Mouse (Mus musculus) cerebral cortex, adult 2 months (tissue): Measurements from ENCODE around the gene Vamp8.

Source experiments
- WGBS: fragments of 180-500 bp; shearing (Covaris S2); methylation state at CpG from one replicate; pipeline ENCODE4 v1.1.7; 2018; 5-methylcytosine and 5-hydroxymethylcytosine counted together

The Vamp8 gene

DNA sequence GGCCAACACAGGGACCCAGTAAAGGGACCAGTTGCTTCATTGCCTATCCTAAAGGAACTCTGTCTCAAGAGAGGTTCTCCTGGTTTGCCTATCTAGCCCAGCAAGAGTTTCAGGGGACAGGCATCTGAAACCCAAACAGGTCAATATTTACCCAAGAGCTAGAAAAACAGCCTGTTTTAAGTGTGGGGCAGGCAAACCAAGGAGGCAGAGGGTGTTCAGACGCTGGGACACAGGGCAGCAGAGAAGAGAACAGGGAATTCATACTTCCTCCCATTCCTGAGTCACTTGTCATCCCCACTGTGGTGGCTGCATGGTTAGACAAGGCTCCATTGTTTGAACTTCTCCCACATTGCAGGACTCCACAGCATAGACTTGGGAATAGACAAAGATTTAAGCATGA lies 18.9 kb downstream of the Vamp8 start:
- WGBS: 38% methylated on average over 1 of the region's 1 CpGs

DNA sequence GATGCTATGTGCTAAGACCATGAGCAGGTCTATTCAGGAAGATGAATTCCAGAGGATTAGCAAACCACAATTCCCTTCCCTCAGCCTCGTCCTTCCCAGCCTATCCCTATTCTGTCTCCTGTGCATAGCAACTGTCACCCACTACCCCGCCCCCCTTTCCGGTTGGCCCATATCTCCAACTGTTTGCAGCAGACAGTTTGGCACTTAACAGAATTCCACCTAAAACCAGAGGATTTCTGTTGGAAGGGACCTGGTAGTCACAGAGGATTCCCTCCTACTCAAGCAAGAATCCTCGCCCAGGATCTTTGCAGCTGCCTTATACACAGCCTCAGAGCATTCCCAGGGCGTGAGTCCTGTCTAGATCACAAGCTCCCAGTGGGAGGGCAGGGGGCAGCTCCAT lies 19.4 kb downstream of the Vamp8 start:
- WGBS: 41% methylated on average over 5 of the region's 5 CpGs

DNA sequence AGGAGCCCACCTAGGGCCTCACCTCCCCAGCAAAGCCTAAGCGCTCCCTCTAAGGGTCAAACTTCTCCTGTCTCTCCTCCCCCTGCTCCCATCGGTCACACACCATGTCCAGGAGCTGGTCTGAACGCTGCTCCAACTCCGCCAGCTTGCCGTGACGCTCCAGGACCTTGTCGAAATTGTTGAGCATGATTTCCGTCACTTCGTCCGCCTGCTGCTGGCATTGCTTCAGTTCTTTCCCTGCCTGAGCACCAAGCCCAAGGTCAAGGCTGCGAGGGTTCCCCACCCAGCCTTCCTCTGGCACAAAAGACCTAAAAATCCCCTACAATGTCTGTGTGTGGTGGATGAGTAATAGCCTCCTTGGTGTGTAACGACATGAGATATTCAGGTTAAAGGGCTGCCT lies 20.4 kb downstream of the Vamp8 start:
- WGBS: 86% methylated on average over 12 of the region's 12 CpGs

DNA sequence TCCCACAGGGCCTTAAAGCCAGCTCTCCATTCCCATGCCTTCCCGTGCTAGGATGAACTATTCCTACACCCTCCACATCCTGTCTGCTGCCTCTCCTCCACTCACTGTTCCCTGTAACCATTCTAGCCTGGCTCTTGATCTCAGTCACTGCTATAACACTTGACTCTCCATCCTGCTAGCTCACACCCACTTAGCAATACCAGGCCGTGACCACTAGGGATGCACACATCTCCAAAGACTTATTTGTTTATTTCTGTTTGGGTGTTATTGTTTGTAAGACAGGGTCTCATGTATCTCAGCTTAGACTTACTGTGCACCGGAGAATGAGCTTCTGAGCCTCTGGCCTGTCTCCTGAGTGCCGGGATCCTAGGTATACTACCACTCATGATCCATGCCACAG lies 20.9 kb downstream of the Vamp8 start:
- 83% methylated on average over 4 of the region's 4 CpGs for WGBS

DNA sequence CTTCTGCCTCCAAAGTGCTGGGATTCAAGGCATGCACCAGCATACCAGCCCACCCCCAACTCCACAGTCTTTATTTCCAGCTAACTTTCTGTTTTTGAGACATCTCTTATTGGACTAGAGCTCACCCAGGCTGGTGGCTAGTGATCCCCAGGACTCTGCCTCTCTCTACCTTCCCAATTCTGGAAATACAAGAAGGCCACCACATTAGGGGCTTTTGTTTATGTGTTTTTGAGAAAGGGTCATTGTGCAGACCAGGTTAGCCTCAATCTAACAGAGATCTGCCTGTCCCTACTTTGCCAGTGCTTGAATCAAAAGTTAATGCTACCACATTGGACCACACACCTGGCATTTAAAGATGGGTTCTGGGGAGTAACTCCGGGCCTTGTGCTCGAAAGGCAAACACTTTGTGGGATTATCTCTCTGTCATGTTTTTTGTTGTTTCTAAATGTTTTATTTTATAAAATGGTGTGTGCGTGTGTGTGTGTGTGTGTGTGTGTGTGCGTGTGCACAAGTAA lies 23.0 kb downstream of the Vamp8 start:
- WGBS: 78% methylated on average over 4 of the region's 4 CpGs

DNA sequence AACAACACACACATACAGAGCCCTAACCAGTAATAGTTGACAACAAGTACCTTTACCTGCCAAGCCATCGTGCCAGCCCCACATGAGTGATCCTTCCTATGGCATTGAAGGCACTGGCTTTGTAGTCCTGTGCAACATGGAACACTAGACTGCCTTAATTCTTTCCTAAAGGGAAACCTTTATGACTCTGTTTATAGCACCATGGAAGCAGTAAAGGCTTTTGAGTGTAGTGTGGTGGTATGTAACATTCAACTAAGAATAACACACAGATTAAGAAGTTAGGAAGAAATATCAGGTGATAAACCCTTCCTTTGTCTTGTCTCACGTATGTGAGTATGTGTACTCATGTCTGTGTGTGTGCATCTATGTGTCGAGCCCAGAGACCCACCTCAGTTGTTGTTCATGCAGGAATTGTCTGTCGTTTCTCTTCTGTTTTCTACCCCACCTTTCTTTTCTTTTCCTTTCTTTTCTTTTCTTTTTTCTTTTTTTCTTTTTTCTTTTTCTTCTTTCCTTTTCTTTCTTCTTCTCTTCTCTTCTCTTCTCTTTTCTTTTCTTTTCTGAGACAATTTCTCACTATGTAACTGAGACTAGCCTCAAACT lies 23.6 kb downstream of the Vamp8 start, which contains the start of gene Rnf181:
Rnf181 (minus strand) TSS at position 113 of the 600 bp plus-strand sequence.
- WGBS: 86% methylated on average over 4 of the region's 4 CpGs

DNA sequence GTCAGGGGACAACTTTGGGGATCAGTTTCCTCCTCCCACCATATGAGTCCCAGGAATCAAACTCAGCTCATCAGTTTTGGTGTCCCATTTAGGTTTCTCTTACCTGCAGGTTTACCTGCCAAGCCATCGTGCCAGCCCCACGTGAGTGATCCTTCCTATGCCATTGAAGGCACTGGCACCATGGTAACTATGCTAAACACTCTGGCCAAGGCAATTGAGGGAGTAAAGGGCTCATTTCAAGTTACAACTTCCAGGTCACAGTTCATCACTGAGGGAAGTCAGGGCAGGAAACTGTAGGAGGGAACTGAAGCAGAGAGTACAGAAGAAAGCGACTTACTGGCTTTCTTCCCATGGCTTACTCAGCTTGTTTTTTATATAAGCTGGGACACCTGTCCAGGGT lies 24.2 kb downstream of the Vamp8 start:
- WGBS: 61% methylated on average over 3 of the region's 3 CpGs

DNA sequence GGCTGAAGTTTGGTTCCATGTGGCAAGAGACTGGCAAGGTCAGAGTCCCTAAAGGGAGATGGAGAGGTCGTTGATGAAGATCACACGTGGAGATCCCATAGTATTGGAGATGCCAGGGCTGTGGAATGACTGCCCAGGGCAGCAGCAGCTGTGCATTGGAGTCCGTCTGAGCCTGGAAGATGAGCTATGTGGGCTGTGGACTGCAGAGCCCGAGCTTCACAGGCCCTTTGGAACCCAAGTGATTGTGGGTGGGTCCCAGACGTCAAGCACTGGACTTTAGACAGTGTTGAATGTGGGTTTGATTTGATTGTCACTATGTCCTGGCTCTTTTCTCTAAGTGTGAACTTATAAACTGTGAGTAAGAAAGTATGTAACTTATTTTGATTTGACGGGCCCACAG lies 25.5 kb downstream of the Vamp8 start:
- 68% methylated on average over 6 of the region's 6 CpGs for WGBS

DNA sequence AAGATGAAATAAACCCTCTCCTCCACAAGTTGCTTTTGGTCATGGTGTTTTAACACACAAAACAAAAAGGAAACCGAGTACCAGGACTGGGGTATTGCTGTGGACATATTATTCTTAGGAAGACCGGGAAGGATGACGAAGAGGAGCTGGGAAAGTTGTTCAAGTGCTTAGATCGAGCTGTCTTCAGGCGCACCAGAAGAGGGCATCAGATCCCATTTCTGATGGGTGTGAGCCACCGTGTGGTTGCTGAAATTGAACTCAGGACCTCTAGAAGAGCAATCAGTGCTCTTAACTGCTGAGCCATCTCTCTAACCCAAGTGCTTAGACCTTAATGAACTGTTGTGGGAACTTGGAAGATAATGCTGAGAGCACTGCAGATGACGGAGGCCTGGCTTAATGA lies 26.5 kb downstream of the Vamp8 start:
- WGBS: 41% methylated on average over 7 of the region's 7 CpGs

DNA sequence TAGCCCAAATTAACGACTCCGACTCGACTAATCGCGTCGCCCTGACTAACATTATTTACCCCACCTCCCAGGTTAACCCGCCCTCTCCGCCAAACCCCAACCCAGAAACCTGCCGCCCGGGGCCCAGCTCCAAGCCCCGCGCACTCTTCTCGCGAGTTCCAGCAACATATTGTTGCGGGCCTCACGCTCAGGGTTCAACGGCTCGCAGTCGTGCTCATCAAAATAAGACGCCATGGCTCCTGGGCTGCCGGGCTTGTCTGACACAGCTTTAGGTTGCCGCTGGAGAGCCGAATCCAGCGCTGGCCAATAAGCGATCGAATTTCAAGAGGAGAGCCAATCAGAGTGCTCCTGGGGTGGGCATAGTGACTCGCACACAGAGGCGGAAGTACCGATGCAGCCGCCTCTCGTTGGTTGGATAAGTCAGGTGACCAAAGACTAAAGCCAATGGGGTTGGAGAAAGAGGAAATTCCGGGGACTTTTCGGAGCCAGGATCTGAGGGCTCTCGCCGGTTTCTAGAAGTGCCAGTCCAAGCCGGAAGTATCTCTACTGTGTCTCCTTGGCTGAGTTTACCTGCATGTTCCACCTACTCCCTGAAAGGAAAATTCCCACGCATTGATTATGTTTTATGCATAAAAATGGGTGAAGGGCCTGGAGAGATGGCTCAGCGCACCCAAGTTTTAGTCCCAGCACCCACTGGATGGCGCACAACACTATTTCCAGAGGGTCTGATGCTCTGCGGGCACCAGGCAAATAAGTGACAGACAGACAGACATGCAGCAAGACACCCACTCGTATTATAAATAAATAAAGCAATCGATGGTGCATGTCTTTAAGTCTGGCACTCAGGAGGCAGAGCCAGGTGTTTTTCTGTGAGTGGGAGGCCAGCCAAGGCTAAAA lies 28.1 kb downstream of the Vamp8 start:
- WGBS: under 1% methylated on average over 42 of the region's 42 CpGs

DNA sequence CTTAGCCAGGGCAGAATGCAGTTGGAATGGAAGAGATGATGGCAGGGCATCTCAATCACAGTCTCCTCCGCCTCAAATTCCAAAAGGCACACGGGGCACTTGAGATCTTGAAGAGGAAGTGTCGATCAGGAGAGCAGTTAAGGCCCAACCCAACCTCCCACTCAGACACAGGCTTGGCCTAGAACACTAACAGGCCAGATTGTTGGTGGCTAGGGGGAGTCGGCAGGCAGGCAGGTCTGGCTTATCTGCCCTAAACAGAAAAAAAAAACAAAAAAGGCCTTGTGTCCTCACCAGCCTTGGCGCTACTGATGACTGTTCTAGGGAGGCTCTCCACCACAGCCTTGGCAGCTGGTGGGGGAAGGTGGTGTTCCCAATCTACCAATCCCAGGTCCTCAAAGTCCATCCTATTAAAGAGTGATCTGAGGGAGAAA lies 29.4 kb downstream of the Vamp8 start:
- WGBS: 47% methylated on average over 5 of the region's 5 CpGs

DNA sequence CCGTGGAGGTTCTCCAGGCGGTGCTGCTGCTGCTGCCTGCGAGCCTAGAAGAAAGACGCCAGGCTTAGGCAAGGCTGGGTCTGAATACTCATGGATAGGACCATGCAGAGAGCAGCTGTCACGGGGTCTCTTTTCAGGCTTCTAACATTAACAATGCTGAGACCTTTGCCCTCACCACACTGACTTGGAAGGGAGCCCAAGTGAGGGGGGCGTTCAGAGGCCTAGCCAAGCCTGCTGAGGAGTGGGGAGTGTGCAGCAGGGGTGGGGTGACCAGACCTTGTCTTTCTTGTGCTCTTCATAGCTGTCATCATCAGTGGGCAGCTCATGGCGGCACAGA lies 29.9 kb downstream of the Vamp8 start:
- WGBS: 57% methylated on average over 7 of the region's 7 CpGs

DNA sequence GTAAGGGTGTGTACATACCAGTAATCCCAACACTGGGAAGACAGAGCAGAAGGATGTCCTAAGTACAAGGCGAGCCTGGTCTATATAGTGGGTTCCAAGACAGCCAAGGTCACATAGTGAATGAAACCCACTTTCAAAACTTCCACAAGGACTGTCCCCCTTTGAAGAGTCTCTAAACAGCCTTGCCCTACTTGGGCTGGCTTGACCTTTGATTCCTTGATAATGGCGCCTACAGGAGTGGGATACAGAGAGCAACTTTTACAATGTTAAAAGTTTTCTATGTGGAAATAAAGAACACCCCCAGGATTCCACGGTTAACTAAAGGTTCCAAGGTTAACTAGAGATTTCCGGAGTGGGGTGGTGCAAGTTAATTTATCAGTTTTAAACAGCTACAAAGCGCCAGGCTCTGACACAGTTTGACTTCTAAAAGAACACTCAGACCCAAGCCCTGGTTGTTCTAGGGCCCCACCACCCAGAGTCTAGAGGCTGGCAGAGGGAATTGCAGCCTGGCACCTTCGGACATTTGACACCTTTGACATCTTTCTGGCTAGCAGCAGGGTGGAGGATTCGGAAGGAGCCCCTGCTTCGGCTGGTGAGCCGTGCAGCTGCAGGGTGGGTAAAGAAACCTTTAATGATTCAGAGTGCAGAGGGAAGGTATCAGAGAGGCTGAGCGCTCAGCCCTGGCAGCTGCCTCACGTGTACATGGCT lies 30.5 kb downstream of the Vamp8 start:
- 71% methylated on average over 11 of the region's 11 CpGs for WGBS

DNA sequence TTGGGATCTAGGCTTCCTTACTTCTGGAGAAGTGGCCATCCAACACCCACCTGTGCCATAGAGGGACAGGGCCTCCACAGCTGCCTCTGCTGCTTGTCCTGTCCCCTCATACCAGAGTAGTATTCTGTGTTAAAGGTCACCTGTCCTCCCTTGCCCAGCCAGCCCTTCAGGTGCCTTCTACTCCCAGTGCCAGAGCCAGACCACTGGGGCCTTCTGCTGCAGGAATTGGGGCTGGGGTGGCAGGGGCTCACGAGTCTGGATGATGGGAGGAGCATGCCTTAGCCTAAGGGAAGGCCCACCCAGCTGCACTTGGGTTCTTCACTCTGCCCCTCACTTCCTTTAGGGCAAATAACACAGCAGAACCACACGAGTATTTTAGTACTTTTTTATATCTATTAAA lies 31.2 kb downstream of the Vamp8 start:
- WGBS: 43% methylated on average over 2 of the region's 2 CpGs

DNA sequence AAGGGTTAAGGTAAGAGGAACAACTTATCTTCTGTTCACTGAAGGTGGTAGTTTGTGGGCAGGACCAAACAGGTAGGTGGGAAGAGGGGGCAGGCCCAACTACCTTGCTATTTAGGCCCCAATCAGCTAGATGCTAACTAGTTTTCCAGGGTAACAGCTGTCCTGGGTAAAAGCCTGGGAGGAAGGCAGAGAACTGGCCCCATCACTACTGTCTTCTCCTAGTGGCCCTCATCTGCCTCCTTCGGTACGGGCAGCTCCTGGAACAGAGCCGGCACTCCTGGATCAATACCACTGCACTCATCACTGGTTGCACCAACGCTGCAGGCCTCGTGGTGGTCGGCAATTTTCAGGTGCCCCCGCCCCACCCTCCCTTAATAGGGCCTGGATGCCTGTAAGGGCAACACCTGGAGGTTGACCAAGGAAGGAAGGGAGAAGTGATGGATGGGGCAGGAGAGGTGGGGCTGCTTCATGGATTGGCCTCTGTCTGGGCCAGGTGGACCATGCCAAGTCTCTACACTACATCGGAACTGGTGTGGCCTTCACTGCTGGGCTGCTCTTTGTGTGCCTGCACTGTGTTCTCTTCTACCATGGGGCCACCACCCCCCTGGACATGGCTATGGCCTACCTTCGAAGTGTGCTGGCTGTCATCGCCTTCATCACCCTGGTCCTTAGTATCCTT lies 32.3 kb downstream of the Vamp8 start:
- 90% methylated on average over 10 of the region's 10 CpGs for WGBS

DNA sequence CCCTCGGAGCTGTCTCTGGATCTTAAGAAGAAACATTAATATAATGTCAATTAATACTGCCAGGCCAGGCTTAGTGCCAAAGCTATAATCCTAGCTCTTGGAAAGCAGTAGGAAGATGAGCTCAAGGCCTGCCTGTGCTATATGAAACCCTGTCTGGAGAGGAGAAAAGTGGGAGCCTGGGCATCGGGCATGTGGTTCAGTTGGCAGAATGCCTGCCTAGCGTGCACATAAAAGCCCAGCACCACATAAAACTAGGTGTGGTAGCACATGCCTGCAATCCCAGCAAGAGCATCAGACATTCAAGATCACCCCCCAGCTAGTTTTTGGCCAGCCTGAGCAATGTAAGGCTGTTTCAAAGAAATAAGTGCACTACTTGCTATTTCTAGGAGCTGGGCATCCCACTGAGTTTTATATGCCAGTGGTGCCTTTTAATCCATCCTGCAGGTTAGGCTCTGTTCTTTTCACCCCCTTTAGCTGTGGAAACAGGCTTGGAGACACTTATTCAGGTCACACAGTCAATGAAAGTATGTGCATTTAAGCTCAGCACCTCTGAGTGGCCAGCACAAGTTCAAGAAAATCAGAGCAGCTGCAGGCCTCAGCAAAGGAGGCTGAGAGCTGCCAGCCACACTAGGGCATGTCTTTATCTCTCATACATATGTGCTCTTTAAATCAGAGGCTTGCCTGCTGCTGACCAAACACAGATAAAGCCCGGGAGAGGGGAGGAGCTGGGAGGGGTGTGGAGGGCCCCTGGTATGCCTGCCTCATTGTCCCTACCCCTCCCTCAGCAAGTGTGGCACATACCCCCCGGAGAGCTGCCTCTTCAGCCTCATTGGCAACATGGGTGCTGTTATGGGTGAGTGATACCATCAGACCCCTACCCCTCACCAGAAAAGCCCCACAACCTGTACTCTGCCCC lies 33.1 kb downstream of the Vamp8 start:
- WGBS: 47% methylated on average over 5 of the region's 5 CpGs

DNA sequence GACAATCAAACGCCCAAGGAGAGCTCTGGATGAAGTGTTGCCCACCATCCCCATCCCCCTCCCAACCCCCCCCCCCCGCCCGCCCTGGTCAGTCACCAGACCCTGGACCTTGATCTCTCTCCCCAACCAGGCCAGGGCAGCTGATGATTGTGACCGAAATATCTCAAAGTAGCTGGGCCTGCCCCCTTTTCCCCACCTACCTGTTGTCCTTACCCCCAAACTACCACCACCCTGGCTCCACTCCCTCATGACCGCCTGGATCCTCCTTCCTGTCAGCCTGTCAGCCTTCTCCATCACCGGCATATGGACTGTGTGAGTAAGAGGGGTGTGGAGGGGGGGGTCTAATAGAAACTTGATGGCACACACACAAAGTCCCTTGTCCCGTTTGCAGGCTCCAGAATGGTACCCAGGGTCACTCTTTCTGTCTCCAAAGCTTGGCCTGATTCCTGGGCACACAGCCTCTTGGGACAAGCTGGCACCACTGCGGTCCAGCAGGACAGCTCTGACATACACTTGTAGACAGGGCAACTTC lies 34.4 kb downstream of the Vamp8 start:
- WGBS: 25% methylated on average over 8 of the region's 8 CpGs

DNA sequence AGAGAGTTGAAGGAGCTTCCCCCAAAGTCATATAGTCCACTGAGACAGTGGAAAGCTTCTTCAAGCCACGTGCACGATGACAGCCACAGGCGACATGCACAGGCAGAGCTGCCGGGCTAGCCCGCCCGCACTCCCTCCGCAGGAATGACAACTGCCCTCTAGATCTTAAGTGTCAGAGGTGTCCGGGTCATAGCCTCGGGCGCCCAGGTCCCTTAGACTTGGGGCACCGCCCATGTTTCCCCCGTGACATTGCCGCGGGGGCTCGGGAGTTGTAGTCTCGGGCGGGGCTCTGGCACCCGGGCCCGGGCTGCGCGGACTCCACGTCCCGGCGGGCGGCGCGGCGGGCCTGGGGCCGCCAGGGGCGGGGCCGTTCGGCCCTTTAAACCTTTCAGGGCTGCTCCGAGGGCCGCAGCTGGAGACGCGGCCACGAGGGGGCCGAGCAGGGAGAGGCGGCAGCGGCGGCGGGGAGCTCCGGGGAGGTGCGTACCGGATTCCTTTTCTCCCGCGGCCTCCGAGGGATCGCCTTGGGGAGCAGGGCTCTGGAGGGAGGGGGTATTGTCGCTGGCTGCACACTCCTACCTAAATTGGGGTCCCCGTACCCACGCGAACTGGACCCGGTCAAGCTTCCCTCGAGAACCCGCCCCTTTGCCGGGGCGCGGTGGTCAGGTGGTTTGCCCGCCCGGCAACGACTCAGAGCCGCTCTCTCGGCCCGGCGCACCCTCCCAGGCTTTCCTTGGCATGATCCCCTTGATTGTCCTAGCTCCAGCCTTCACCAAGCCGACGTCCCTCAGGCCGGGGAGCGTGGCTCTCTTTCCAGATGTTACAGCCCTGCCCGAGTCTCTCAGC lies 35.2 kb downstream of the Vamp8 start, which contains the start of gene Tmem150a:
Tmem150a (plus strand) TSS at position 382 of the 846 bp plus-strand sequence.
- under 1% methylated on average over 70 of the region's 71 CpGs for WGBS

DNA sequence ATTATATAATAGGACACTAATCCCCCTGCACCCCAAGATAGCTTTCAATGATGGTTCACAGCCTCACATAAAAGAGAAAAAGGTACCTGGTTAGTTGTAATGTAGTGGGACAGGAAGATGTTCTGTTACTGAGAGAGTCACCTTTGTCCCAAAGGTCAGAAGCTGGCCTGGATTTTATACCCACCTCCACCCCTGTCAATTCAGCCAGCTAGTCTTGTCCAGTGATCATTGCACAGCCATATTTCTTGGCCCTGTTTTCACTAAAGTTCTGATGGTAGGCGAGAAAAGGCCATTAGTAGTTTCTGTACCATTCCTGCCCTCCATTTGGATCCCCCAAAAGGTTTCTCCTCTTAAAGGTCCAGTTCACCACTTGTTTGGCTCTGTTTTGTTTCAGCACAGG lies 36.5 kb downstream of the Vamp8 start:
- 71% methylated on average over 1 of the region's 1 CpGs for WGBS
